Mouse (Mus musculus): ENCODE data around the gene Ubtfl1. TPM values are rescaled to one million over a fixed set of nuclear protein-coding genes. Genes with fewer than 3 reads are reported as not detected.

Gene Ubtfl1
- total RNA-seq (2023): not detected in 2 replicates

GRCm38 (mm10) chr9:18404118-18404517, at the start of gene Ubtfl1:
Gene Ubtfl1, plus strand, starts transcription at chr9:18404418.

DNA sequence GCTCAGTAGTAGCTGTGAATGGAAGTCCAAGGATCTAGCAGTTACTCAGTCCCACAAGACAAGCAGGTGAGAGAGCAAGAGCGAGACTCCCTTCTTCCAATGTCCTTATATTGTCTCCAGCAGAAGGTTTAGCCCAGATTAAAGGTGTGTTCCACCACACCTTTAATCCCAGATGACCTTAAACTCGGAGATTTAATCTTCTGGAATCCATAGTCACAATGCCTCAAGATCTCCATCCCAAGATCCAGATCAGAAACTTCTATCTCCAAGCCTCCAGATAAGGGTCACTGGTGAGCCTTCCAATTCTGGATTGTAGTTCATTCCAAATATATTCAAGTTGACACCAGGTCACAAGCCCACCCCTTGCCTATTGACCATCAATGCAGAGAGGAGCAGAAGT, 1.3 kb upstream of the Ubtfl1 start, which contains the start of gene Naalad2:
Gene Naalad2 (minus strand): TSS at position 101 of the 400 bp plus-strand sequence.

GRCm38 (mm10) chr9:18430354-18430753, 26.1 kb downstream of the Ubtfl1 start, which contains the start of gene Mbd3l2:
Gene Mbd3l2, plus strand, starts transcription at chr9:18430654.

Other genes starting within 250 kb of the Ubtfl1 start
- gene Chordc1, start 112.3 kb upstream of the Ubtfl1 start, total RNA-seq (2023): 29.6 and 32.0 TPM in 2 replicates
- gene Naalad2, start 1.4 kb upstream of the Ubtfl1 start, total RNA-seq (2023): not detected in 2 replicates
- gene Mbd3l2, start 26.2 kb downstream of the Ubtfl1 start, total RNA-seq (2023): not detected in 2 replicates
- gene Zfp558, start 73.8 kb downstream of the Ubtfl1 start, total RNA-seq (2023): not detected in 2 replicates
- not detected in 2 replicates for gene Mbd3l1, start 73.9 kb downstream of the Ubtfl1 start, total RNA-seq (2023)